Mouse (Mus musculus) hindbrain, postnatal 0 days (tissue): Measurements from ENCODE around the gene Rcn1. TPM values are rescaled to one million over a fixed set of nuclear protein-coding genes. Genes with fewer than 3 reads are reported as not detected.

Experiments
- ATAC-seq: fragments of 200-750 bp; cut with Nextera tagmentation; 2 replicates; pipeline ENCODE4 v1.8.0; 2017; ENCODE audit warnings: mild to moderate bottlenecking, moderate TSS enrichment, moderate library complexity
- DNase-seq: peaks from one replicate; pipeline ENCODE4 v3.0.0-alpha.2; 2015; ENCODE audit warnings: low spot score
- H3K27ac ChIP-seq: fragments of 300-500 bp; sonication (generic); 2 replicates; pipeline ENCODE4 v1.5.1; 2014; ENCODE audit warnings: mild to moderate bottlenecking
- H3K27me3 ChIP-seq: fragments of 300-500 bp; sonication (generic); 2 replicates; pipeline ENCODE4 v1.6.1; 2014; ENCODE audit warnings: low read length, mixed read lengths; ENCODE audit not compliant: insufficient read depth
- H3K36me3 ChIP-seq: fragments of 300-500 bp; sonication (generic); 2 replicates; pipeline ENCODE4 v1.6.1; 2014; ENCODE audit warnings: low read length, mixed read lengths; ENCODE audit not compliant: insufficient read depth
- H3K4me1 ChIP-seq: fragments of 300-500 bp; sonication (generic); 2 replicates; pipeline ENCODE4 v1.6.1; 2014; ENCODE audit warnings: antibody characterized with exemption, low read length, mixed read lengths; ENCODE audit not compliant: insufficient read depth
- H3K4me2 ChIP-seq: fragments of 300-500 bp; sonication (generic); 2 replicates; pipeline ENCODE4 v1.6.1; 2014; ENCODE audit warnings: low read depth, mild to moderate bottlenecking, low read length, moderate library complexity, mixed read lengths
- H3K4me3 ChIP-seq: fragments of 300-500 bp; sonication (generic); 2 replicates; pipeline ENCODE4 v1.5.1; 2014; ENCODE audit warnings: low read length
- H3K9ac ChIP-seq: fragments of 300-500 bp; sonication (generic); replicated peaks from 2 replicates; pipeline ENCODE4 v1.6.1; 2014; ENCODE audit warnings: mild to moderate bottlenecking, low read length, moderate library complexity, mixed read lengths
- H3K9me3 ChIP-seq: fragments of 300-500 bp; sonication (generic); 2 replicates; pipeline ENCODE4 v1.6.1; 2016; ENCODE audit warnings: low read length, mixed read lengths
- CTCF ChIP-seq: IDR thresholded peaks from 2 replicates; pipeline ENCODE4 v1.5.1; 2016; ENCODE audit warnings: antibody characterized with exemption, control low read depth, low read depth
- WGBS: fragments of 180-500 bp; shearing (Covaris S2); extraction: QIAGEN DNeasy Blood & Tissue Kit; methylation state at CpG from one replicate; pipeline ENCODE4 v1.1.7; 2014; 5-methylcytosine and 5-hydroxymethylcytosine counted together
- polyA plus RNA-seq: library from polyadenylated mRNA; unstranded; fragments of >200 nt; fragmentation: Nextera tagmentation; extraction: Ambion mirVana; gene quantifications from 2 replicates; pipeline ENCODE4 v1.2.1, GENCODE M21; 2015
- total RNA-seq: library from RNA; depleted of rRNA; stranded (reverse); fragments of >200 nt; gene quantifications from 2 replicates; pipeline ENCODE4 v1.2.3, GENCODE M21; 2014; rRNA removed

Gene Rcn1
- total and polyA plus RNA-seq, 2 experiments from 2014 or later, result 32.5 to 61.2 TPM

GRCm38 (mm10) chr2:105367623-105368022, 31.5 kb downstream of the Rcn1 start:
- no peak overlapping the region for H3K4me3 ChIP-seq
- H3K27me3 ChIP-seq, result no peaks in the 10 kb centered on the region
- H3K9me3 ChIP-seq, result no peaks in the 10 kb centered on the region
- no peak overlapping the region for H3K9ac ChIP-seq
- ATAC-seq, result no peak
- WGBS, result 36% methylated on average over 4 of the region's 4 CpGs
- H3K36me3 ChIP-seq, result no peaks in the 10 kb centered on the region
- DNase-seq, result no peak
- peak; percentile 28; the same call in 1 of the 2 replicates for TF ChIP-seq CTCF
- H3K4me1 ChIP-seq, result no peaks in the 10 kb centered on the region
- no peak overlapping the region for H3K27ac ChIP-seq
- no peak overlapping the region for H3K4me2 ChIP-seq

- H3K27ac ChIP-seq, result no peak overlapping the region
- no peaks in the 10 kb centered on the region for H3K9me3 ChIP-seq
- DNase-seq (no peak), ATAC-seq (no peak)
- no peak for TF ChIP-seq CTCF
- H3K4me2 ChIP-seq, result no peak overlapping the region
- H3K27me3 ChIP-seq, result no peaks in the 10 kb centered on the region
- 91% methylated on average over 3 of the region's 3 CpGs for whole genome bisulfite sequencing
- no peaks in the 10 kb centered on the region for H3K4me1 ChIP-seq
- no peak overlapping the region for H3K9ac ChIP-seq
- H3K36me3 ChIP-seq, result no peaks in the 10 kb centered on the region
- H3K4me3 ChIP-seq, result no peak overlapping the region
Observed at GRCm38 (mm10) chr2:105358040-105358439, 41.1 kb downstream of the Rcn1 start.

GRCm38 (mm10) chr2:105356791-105357190, 42.3 kb downstream of the Rcn1 start:
- Histone ChIP-seq H3K4me3 (no peak overlapping the region), H3K9ac (no peak overlapping the region), H3K4me1 (no peaks in the 10 kb centered on the region), H3K9me3 (no peaks in the 10 kb centered on the region), H3K4me2 (no peak overlapping the region), H3K27ac (no peak overlapping the region), H3K36me3 (no peaks in the 10 kb centered on the region), H3K27me3 (no peaks in the 10 kb centered on the region)
- TF ChIP-seq CTCF, result no peak
- ATAC-seq, result peak; percentile 45; the same call in 1 of the 2 replicates
- 47% methylated on average over 5 of the region's 5 CpGs for WGBS
- DNase-seq, result no peak

- TF ChIP-seq CTCF, result no peak
- Histone ChIP-seq H3K4me2 (no peak overlapping the region), H3K27me3 (no peaks in the 10 kb centered on the region), H3K27ac (no peak overlapping the region), H3K9me3 (no peaks in the 10 kb centered on the region), H3K36me3 (no peaks in the 10 kb centered on the region), H3K4me3 (no peak overlapping the region), H3K4me1 (no peaks in the 10 kb centered on the region), H3K9ac (no peak overlapping the region)
- WGBS, result 67% methylated on average over 6 of the region's 6 CpGs
- ATAC-seq (no peak), DNase-seq (no peak)
Observed at GRCm38 (mm10) chr2:105348886-105349285, 50.2 kb downstream of the Rcn1 start.

GRCm38 (mm10) chr2:105339993-105340392, 59.1 kb downstream of the Rcn1 start:
- Histone ChIP-seq H3K27me3 (no peaks in the 10 kb centered on the region; the same call in 1 of the 2 replicates), H3K36me3 (no peaks in the 10 kb centered on the region), H3K27ac (no peak overlapping the region), H3K4me1 (no peaks in the 10 kb centered on the region), H3K9me3 (no peaks in the 10 kb centered on the region), H3K4me3 (no peak overlapping the region), H3K9ac (no peak overlapping the region), H3K4me2 (no peak overlapping the region)
- DNase-seq (peak; percentile 31), ATAC-seq (no peak)
- 70% methylated on average over 3 of the region's 3 CpGs for WGBS
- peak; percentile 41 for TF ChIP-seq CTCF

- no peaks in the 10 kb centered on the region for H3K36me3 ChIP-seq
- 24% methylated on average over 8 of the region's 8 CpGs for WGBS
- no peak for ATAC-seq
- no peaks in the 10 kb centered on the region for H3K9me3 ChIP-seq
- no peak for TF ChIP-seq CTCF
- DNase-seq, result no peak
- no peak overlapping the region for H3K4me2 ChIP-seq
- H3K4me1 ChIP-seq, result no peaks in the 10 kb centered on the region
- no peaks in the 10 kb centered on the region for H3K27me3 ChIP-seq
- no peak overlapping the region for H3K4me3 ChIP-seq
- no peak overlapping the region for H3K27ac ChIP-seq
- H3K9ac ChIP-seq, result no peak overlapping the region
Observed at GRCm38 (mm10) chr2:105337171-105337875, 61.8 kb downstream of the Rcn1 start.

GRCm38 (mm10) chr2:105336314-105337027, 62.6 kb downstream of the Rcn1 start:
- ATAC-seq (no peak), DNase-seq (no peak)
- Histone ChIP-seq H3K4me3 (no peak overlapping the region), H3K4me1 (no peaks in the 10 kb centered on the region), H3K9ac (no peak overlapping the region), H3K4me2 (no peak overlapping the region), H3K36me3 (no peaks in the 10 kb centered on the region), H3K27ac (no peak overlapping the region), H3K27me3 (no peaks in the 10 kb centered on the region), H3K9me3 (no peaks in the 10 kb centered on the region)
- TF ChIP-seq CTCF, result no peak
- WGBS, result 23% methylated on average over 12 of the region's 12 CpGs

Other genes starting within 250 kb of the Rcn1 start
- not detected in 2 replicates for gene Them7, start 175.0 kb downstream of the Rcn1 start, total RNA-seq
- gene Them7, start 175.0 kb downstream of the Rcn1 start, polyA plus RNA-seq, result 0.11 and 0.15 TPM in 2 replicates